In the genomic region with DNA sequence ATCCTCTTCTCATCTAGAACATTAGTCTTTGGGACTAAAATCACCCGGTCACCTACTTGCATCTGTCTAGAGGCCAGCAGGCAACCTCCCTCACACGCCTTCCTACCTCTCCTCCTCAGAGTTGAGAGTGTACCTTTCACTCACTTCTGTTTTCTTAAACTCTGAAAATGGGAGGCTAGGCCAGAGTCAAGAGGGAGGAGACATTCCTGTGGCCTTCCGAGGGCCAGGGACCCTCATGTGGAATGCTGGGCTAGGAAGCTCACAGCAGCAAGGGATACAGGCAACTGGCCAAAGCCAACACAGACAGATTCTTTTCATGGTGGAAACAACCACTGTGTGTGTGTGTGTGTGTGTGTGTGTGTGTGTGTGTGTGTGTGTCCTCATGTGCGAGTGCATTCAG, we compare ENCODE assay signal across 14 mouse cellular contexts. TPM values are rescaled to one million over a fixed set of nuclear protein-coding genes. Genes with fewer than 3 reads are reported as not detected.
DNase-seq lines count a peak whose midpoint lies in the region; ATAC-seq and TF ChIP-seq lines count a peak whose summit lies in the region.
"Had no signal": no experiment of that assay in that cellular context is flagged by ENCODE, and none has a peak within 500 bp of the region (broad histone marks: within the 10 kb centered on the region; RNA-seq: fewer than 3 reads in every experiment).

No protein-coding gene starts in this region.

- DNase-seq in heart, postnatal 4 days: peak; percentile 42
- peak; percentile 47 for DNase-seq in kidney, adult 9 months
- DNase-seq in lung, adult 18-20 months: peak; percentile 70 to 76
- no peak for DNase-seq in urinary bladder, postnatal 4 days (ENCODE audit: low spot score in 2 of 2)
- DNase-seq in right cerebral cortex, postnatal 25 days: no peak
- no peak for DNase-seq in midbrain, embryonic 10.5 days (ENCODE audit: low spot score)
- DNase-seq: cerebellum, adult 9-11 months; layer of hippocampus, adult 9-11 months; thymus, postnatal 14 days had no signal

- no peak overlapping the region for H3ac ChIP-seq in myocyte (ENCODE audit: control insufficient read depth, insufficient read length)

- no peaks in the 10 kb centered on the region for H3K27me3 ChIP-seq in heart, embryonic 11.5 days (ENCODE audit: control insufficient read depth, insufficient read depth, low read length)
- H3K27me3 ChIP-seq in myocyte (ENCODE audit: control insufficient read depth, insufficient read depth, insufficient read length): no peaks in the 10 kb centered on the region
- no peaks in the 10 kb centered on the region for H3K27me3 ChIP-seq in midbrain, embryonic 10.5 days (ENCODE audit: low read depth, poor library complexity, severe bottlenecking)

- H3K4me2 ChIP-seq in heart, embryonic 11.5 days: no peak overlapping the region
- H3K4me2 ChIP-seq in myocyte (ENCODE audit: low read depth): peak overlapping the region; percentile 39

- no peak for ATAC-seq in heart, embryonic 11.5 days (replicated peaks; ENCODE audit: insufficient number of reproducible peaks, low FRiP score, low TSS enrichment)
- ATAC-seq: forebrain, embryonic 14.5 days; hindbrain, embryonic 16.5 days had no signal

- H3K27ac ChIP-seq in heart, embryonic 11.5 days (ENCODE audit: low read depth, low read length): no peak overlapping the region
- H3K27ac ChIP-seq in midbrain, embryonic 10.5 days (replicated peaks): no peak overlapping the region

- no peak for TF ChIP-seq POLR2A in myocyte (IDR thresholded peaks at IDR 0.05; ENCODE audit: insufficient read length, low read depth)

- H3K9ac ChIP-seq in heart, embryonic 11.5 days (ENCODE audit: low read depth, low read length): no peak overlapping the region

- H3K4me1 ChIP-seq in heart, embryonic 11.5 days (ENCODE audit: control insufficient read depth, insufficient read depth, low read length): peaks cover 12% of the 10 kb centered on the region
- peaks cover 8% of the 10 kb centered on the region for H3K4me1 ChIP-seq in midbrain, embryonic 10.5 days
- H3K4me1 ChIP-seq: megakaryocyte, embryonic 14.5 days had no signal

- H3K36me3 ChIP-seq in heart, embryonic 11.5 days (ENCODE audit: control insufficient read depth, insufficient read depth, low read length): no peaks in the 10 kb centered on the region; the same call in none of the 2 replicates
- H3K36me3 ChIP-seq in myocyte (ENCODE audit: control insufficient read depth, insufficient read depth): no peaks in the 10 kb centered on the region
- no peaks in the 10 kb centered on the region for H3K36me3 ChIP-seq in midbrain, embryonic 10.5 days

- no peaks in the 10 kb centered on the region for H3K9me3 ChIP-seq in heart, embryonic 11.5 days (replicated peaks; ENCODE audit: control insufficient read depth, low read length)
- no peaks in the 10 kb centered on the region for H3K9me3 ChIP-seq in midbrain, embryonic 10.5 days (replicated peaks)

- 44% methylated on average over 4 of the region's 4 CpGs for WGBS in heart, embryonic 11.5 days (ENCODE audit: insufficient replicate concordance)
- WGBS in midbrain, embryonic 10.5 days: 89% methylated on average over 4 of the region's 4 CpGs

- H3K79me2 ChIP-seq in myocyte (ENCODE audit: control insufficient read depth, insufficient read depth): no peaks in the 10 kb centered on the region

- H3K4me3 ChIP-seq in heart, embryonic 11.5 days (ENCODE audit: low read depth, low read length): no peak overlapping the region
- no peak overlapping the region for H3K4me3 ChIP-seq in myocyte
- H3K4me3 ChIP-seq in midbrain, embryonic 10.5 days: no peak overlapping the region
- H3K4me3 ChIP-seq: megakaryocyte, embryonic 14.5 days had no signal

TF ChIP-seq in myocyte, 11 proteins besides CTCF, POLR2A, EP300 and RAD21:
- TF ChIP-seq TCF3 (IDR thresholded peaks at IDR 0.05; ENCODE audit: insufficient read length, low read depth) (no peak), SRF (IDR thresholded peaks at IDR 0.05; ENCODE audit: control insufficient read depth, insufficient read length, low read depth) (no peak), POLR2AphosphoS2 (IDR thresholded peaks at IDR 0.05; ENCODE audit: insufficient read length, low read depth) (no peak), REST (IDR thresholded peaks at IDR 0.05; ENCODE audit: insufficient read depth, insufficient read length) (no peak), E2F4 (IDR thresholded peaks at IDR 0.05; ENCODE audit: insufficient read depth) (no peak), CEBPB (IDR thresholded peaks at IDR 0.05; ENCODE audit: insufficient read depth, poor library complexity, severe bottlenecking) (no peak), MAX (IDR thresholded peaks at IDR 0.05; ENCODE audit: low read depth) (no peak), MYOD1 (IDR thresholded peaks at IDR 0.05; ENCODE audit: control insufficient read depth in 1 of 3, insufficient read length in 2 of 3, low read depth in 2 of 3) (peak in 1 of 3 experiments; percentile 46), TCF12 (IDR thresholded peaks at IDR 0.05; ENCODE audit: insufficient read depth, poor library complexity, severe bottlenecking) (peak; percentile 21), MYOG (IDR thresholded peaks at IDR 0.05; ENCODE audit: control insufficient read depth in 1 of 3, insufficient read depth in 1 of 3, insufficient read length in 2 of 3, low read depth in 2 of 3) (peak in 1 of 3 experiments; percentile 48), USF1 (IDR thresholded peaks at IDR 0.05; ENCODE audit: low read depth) (no peak)

RNA-seq across cellular contexts. Expression of gene Mocs1, which starts 49.2 kb away (rescaled TPM):
- total RNA-seq in heart, postnatal 4 days (2021): 10 to 100 TPM; 15.6 to 19.6 TPM
- 7.3 and 8.7 TPM in 2 replicates for polyA plus RNA-seq in heart, embryonic 11.5 days (2014; fragmentation: Nextera tagmentation; extraction: Ambion mirVana)
- polyA plus RNA-seq in myocyte (2012; fragmentation: generic; extraction: Trizol): 12.7 TPM
- 4.9 and 5.2 TPM in 2 replicates for polyA plus RNA-seq in midbrain, embryonic 10.5 days (2016; fragmentation: Nextera tagmentation; extraction: Ambion mirVana)

Comparison
In these comparisons a context has a peak if more than half of its experiments do, and no peak if none do; other contexts are left out.
1. DNase-seq: peak in heart, postnatal 4 days (single experiment), kidney, adult 9 months (single experiment) and lung, adult 18-20 months (2 of 2); none in urinary bladder, postnatal 4 days (0 of 2), right cerebral cortex, postnatal 25 days (single experiment) and midbrain, embryonic 10.5 days (single experiment).